Mouse (Mus musculus): ENCODE measurements around the gene Cdipt.

Cdipt gene

GRCm38 (mm10) chr7:127026161-127026600 is 50.5 kb downstream of the Cdipt start:
- peak; percentile 77 for DNase-seq

GRCm38 (mm10) chr7:127026616-127026983 is 50.9 kb downstream of the Cdipt start:
- no peak for DNase-seq

GRCm38 (mm10) chr7:127026984-127027726 is 51.4 kb downstream of the Cdipt start, which contains the start of gene Maz:
TSS of gene Maz (minus strand) at chr7:127027037.
- peak; percentile 100 for DNase-seq

DNA sequence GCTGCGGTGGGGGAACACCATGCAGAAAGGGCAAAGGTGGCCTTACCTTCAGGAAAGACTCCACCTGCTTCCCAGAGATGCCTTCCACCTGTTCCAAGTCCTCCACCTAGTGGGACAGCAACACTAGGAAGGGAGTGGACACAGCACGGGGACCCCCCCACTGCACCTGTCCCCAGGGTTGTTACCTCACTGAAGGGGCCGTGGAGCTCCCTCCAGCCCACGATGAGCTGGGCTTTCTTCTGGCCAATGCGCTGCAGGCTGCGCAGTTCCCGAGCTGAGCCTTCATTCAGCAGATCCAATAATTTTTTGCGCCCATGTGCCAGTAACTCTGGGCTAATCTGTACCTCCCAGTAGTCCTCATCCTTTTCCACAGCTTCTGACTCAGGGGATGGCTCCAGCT is 52.2 kb downstream of the Cdipt start:
- DNase-seq, result no peak
